Mouse (Mus musculus) embryo, embryonic 9.5 days (tissue): Measurements from ENCODE around the gene Yipf7.

Source experiments
- DNase-seq: peaks from one replicate; pipeline ENCODE4 v3.0.0-alpha.2; 2017; ENCODE audit errors: extremely low spot score

Yipf7 gene

DNA sequence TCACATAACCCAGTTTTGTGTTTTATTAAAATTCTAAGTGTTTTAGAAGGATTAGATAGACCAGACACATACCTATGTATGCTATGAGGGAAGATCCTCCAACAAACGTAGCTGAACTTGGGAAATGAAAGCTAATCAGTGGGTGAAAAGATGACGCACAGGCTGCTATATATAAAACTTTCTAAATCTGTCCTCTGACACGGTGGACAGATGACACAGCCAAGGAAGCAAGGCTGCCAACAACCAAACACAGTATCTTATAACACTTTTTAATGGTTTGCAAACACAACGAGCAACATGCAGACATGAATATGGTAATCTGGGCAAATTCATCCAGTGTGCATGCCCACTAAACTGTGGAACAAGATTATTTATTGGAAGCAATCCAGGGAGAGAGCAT lies at the start of gene Yipf7:
Yipf7 (minus strand) TSS at position 160 of the 400 bp plus-strand sequence.
- DNase-seq, result no peak

DNA sequence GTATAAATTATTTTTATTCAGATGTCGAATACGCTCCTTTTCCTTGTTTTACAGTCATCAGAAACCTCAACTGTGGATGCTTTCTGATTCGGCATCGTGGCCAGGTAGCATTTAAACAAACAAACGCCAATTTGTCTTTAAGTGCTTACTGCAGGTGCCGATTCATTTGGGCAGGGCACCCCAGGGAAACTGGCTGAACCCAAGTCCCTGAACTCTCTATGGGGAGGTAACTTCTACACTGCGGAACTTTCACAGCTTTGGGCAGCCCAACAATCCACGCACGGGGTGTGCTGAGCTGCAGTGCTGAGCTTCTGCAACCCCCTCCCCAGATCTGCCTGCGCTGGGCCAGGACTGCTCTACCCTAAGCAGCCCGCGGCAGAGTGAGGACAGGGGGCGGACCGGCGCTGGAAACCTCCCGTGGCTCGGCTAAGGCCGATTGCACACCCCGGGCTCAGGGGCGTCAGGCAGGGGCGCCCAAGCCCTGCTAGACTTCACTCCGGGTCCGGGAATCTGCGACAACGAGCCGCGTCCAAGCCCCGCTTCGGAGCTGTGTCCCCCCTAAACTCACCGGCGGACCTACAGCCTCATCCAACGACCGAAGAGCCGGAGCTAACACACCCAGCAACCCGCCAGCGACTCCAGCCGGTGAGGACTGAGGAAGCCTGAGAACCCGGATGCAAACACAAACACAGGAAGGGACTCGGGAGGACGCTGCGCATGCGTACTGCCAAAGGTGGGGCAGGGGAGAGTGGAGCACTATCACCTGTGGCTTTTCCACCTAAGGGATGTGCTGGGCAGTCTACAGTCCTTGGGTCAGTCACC lies 49.4 kb upstream of the Yipf7 start, which contains the start of gene Gnpda2:
Gnpda2 (minus strand) TSS at position 701 of the 822 bp plus-strand sequence.
- DNase-seq, result peak; percentile 87

DNA sequence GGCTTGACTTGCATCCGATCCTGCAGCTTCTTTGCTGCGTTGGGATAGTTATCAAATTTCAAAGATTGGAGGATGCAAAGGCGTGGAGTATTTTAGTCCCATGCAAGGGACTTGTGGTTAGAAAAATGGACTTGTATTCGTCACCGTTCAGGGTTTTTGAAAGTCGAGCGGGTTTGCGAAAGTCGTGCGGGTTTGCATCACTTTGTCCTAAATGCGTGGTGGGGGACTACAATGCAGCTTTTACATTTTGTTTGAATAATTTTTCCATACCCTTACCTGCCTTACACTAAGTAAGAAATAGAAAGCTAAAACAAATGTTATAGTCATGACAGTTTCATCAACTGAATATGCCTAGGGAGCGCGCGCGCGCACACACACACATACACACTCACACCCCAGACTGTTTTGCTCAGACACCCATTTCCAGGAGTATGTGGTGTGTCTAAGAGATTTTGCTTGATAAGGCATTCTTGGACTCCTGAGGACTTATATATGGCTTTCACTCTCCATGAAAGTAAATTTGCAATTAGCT lies 15.0 kb upstream of the Yipf7 start:
- peak; percentile 31 for DNase-seq

DNA sequence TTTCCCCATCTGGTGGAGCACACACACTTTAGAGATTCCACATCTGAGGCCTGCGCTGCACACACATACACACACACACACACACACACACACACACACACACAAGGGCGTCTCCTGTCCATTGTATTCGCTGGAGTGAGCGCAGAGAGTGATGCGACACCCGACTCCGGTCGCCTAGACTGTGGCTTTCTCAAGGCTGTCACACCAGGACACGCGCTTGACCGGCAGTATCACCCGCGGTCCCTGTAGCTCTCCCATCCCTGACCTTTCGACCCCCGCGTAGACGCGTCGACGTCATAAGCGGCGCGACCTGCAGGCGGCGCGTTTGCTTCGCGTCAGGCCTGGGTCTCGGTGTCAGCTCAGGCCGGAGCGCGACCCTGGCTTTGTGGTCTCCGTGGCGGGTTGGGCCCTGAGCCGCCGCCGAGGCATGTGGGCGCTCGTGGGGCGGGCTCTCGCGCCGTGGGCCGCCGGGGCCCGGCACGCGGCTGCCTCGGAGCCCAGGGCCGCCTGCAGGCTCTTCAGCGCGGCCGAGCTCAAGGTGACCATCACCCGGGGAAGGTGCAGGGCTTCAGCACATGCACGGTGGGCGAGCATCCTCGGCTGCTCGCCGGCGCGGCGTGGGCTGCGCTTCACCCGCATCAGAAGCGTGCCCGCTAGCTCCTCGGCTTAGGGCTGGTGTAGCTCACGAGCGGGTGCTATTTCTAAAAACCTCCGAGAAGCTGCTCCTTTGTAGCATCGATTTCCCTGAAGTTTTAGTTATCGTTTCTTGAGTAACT lies 14.4 kb upstream of the Yipf7 start, which contains the start of gene Guf1:
Guf1 (plus strand) TSS at position 296 of the 776 bp plus-strand sequence.
- DNase-seq, result peak; percentile 98

DNA sequence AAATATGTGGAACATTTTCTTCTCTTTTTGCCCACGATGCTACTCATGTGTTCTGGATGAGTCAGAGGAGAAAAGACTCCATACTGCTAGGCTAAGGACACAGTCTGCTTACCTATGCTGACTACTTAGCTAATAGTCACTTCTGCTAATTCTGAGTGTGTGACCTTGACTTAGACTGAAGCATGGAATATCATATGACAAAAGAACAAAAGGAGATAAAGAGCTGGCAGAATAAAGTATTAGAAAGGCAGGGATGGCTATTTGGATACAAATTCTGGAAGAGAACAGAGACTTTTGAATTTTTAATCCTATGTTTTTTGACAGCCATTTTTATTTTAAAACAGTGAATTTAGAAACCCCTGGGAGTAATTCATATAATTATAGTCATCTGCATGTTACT lies 768 bp downstream of the Yipf7 start:
- no peak for DNase-seq

DNA sequence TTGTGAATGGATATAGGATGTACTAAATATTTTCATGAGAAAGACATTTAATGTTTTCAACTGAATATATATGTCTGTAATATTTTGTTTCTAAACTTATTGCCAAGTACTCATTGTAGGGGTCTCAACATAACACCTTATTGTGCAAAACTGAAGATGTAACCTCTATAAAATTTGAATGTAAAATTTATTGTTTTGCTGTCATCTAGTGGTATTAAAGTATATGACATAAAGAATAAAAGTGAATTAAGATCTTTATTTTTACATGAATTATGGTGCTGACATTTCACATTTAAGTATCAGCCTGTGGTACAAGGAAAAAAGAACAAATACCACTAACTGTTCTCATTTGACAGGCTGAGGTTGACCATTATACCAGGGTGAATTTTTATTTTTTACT lies 18.5 kb downstream of the Yipf7 start:
- no peak for DNase-seq

DNA sequence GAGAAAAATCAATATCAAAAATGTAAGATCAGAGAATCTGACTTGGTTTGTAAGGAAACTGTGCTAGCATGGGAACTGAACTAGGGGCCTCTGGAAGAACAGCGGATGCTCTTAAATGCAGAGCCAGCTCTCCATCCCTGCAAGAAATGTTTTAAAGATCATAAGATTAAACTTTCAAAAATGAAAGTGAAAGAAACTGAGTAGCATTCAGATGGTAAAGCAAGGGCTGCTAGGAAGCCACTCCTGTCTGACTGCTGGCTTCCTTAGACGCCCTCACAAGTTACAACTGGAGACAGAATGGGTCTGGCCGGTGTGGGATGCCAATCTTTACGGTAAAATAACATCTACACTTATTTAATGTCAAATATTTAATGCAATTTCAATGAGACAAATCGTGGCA lies 20.4 kb downstream of the Yipf7 start:
- no peak for DNase-seq

DNA sequence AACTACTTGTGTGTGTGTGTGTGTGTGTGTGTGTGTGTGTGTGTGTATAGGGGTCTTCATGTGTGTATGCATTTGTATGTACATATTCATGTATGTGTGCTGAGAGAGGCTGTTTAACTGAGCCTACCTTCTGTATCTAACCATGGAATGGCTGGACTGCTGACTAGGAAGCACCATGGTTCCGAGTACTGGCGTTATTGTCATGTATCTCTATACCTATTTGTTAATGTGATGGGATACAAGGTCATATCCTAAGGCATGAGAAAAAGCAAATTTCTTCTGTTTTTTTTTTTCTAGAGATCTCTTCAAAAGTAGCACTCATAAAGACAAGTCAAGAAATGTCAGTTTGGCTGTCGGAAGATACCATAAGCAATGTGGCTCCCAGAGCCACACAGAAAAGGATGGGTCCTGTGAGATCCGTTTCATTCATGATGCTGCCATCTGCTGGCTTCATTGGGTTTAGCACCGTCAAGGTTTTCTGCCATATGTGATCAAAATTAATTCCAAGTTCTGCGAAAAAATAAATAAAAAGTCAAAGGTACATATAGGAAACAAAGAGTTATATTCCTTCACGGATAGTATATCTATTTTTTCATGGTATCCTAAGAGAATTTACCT lies 21.7 kb downstream of the Yipf7 start:
- DNase-seq, result peak; percentile 29

DNA sequence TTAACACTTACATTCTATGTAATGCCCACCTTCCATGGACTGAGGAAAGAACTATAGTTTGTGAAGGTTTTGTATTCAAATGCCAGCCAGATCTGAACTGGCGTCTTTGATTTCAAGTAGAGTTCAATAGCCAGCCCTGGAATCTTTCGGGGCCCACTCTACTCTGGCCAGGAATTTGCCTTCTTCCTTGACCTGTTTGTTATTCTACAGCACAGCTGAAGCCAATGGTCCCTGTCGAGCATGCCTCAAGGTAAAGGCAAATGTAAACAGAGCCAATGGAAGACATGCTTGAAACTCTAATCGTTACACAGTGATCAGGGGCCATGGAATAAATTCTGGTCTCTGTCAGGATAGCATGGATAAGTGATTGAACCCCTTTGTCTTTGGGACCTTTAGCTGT lies 30.2 kb downstream of the Yipf7 start:
- no peak for DNase-seq

DNA sequence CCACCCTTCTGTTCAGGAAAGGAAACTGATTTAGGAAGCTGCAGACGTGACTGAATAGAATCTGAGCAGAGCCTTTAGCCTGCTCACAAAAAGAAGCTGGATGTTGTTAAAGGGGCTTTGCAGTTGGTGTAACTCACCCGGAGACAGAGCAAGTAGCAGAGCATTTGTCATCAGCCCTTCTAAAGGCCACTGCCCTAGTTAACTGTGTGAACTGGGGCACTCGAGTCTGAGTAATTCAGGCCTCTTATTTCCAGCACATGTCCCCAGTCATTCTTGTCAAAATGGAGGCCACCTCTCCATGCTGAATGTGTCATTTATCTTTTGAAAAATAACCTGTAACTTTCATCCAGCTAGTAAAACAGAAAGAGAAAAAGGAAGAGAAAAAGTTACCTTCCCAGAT lies 30.8 kb downstream of the Yipf7 start:
- no peak for DNase-seq

DNA sequence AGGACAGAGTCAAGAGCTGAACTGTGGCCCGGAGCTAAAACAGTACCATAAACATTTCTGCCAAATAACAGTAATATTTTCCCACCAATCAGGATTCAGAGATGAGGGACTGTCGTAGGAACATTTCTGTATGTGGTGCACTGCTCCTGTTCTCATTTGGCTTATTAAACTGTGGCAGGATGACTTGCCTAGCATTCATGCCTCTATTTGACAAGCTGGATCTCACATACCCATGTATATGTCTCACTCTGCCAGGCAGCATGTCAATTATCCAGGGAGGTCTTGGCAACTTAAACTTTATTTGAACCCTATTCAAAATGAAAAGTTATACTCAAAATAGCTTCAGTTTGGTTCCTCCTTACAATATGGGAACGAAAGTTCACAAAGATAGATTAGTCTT lies 35.4 kb downstream of the Yipf7 start:
- DNase-seq, result no peak

DNA sequence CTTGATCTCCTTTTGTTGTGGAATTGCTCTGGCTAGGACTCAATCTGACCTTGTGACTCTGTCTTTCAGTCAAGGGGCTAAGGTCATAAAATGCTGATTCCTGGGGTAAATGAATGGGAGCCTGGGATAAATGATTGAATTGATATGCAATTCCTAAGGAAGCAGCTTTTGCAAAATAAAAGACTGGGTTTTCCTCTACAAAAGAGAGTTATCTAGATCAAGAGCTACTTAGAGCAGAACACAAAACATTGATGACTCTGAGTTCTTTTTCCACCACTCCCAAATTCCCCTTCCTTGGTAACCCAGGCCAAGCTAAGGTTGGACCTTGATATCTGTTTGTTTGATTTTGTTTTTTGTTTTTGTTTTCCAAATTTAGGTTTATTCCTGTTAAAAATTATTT lies 53.4 kb downstream of the Yipf7 start:
- DNase-seq, result no peak

DNA sequence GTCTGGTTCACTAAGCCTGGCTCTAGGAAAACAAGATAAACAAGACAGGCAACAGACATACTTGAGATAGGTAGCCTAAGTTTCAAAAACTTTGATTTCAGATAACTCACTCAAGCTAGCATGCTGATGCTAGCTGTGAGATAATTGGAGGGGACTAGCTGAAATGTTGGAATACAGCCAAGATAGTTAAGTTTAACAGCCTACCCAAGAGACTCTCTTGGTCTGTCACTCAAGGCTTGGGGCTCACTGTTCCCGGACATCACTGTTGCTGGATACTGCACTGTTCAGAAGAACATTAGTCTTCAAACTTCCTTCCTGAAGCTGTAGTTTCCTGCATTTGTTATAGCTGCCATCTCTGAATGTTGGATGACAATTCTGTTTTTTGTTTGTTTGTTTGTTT lies 74.9 kb downstream of the Yipf7 start:
- DNase-seq, result no peak
